Mouse (Mus musculus): Measurements from ENCODE around the gene Mmrn1.

DNA sequence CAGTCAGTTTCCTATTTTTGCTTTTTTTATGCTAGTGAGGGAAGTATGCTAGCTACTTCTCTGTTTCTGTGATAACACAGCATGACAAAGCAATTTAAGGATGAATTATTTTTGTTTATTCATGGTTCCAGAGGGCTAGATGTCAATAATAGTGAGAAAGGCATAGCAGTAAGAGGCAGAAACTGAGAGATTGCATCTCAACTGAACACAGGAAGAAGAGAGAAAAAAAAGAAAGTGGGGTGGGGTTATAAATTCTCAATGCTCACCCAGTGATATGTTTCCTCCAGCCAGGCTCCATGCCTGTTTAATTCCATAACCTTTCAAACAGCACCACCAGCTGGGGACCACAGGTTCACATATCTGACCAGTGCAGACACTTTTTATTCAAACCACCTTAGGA, 6.6 kb downstream of the Mmrn1 start:
- TF ChIP-seq CTCF (IDR thresholded peaks at IDR 0.05; ENCODE audit: borderline replicate concordance, extremely low read depth, insufficient read depth, insufficient read length) (peak; percentile 50; the same call in 1 of the 2 replicates), POLR2A (IDR thresholded peaks at IDR 0.05; ENCODE audit: borderline replicate concordance, extremely low read depth, insufficient read depth, insufficient read length, poor library complexity, severe bottlenecking) (no peak)
